Mouse (Mus musculus) neural tube, postnatal 0 days (tissue): ENCODE measurements around the gene Obox3. TPM values are rescaled to one million over a fixed set of nuclear protein-coding genes. Genes with fewer than 3 reads are reported as not detected.

Experiments
- polyA plus RNA-seq: library from polyadenylated mRNA; unstranded; fragments of >200 nt; fragmentation: Nextera tagmentation; extraction: Ambion mirVana; gene quantifications from 2 replicates; pipeline ENCODE4 v1.2.1, GENCODE M21; 2015

Gene Obox3
- polyA plus RNA-seq: not detected in 2 replicates

DNA sequence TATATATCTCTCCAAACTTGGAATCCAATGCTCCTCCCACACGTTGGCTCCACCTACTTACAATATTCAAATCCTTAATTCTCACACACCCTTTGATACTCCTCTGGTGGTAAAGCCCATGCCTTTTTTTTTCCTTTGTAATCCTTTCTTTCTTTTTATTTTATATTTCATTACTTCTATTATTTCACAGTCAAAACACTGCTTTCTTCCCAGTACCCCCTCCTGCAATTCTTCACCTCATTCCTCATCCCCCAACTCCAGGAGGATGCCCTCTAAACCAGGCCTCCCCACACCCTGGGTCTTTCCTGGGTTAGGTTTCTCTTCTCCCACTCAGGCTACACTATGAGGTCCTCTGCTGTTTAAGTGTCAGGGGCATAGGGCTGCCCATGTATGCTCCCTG lies at the start of gene Obox3:
Gene Obox3 (minus strand): TSS at position 101 of the 400 bp plus-strand sequence.

Other genes with a start within 250 kb of the Obox3 start
- gene Obox5, start 110.2 kb upstream of the Obox3 start, polyA plus RNA-seq: not detected in 2 replicates
- gene Obox6, start 199.8 kb upstream of the Obox3 start, polyA plus RNA-seq: not detected in 2 replicates
- gene Crx, start 240.1 kb upstream of the Obox3 start, polyA plus RNA-seq: not detected in 2 replicates
- not detected in 2 replicates for gene Crxos, start 242.7 kb upstream of the Obox3 start, polyA plus RNA-seq